In the genomic region with DNA sequence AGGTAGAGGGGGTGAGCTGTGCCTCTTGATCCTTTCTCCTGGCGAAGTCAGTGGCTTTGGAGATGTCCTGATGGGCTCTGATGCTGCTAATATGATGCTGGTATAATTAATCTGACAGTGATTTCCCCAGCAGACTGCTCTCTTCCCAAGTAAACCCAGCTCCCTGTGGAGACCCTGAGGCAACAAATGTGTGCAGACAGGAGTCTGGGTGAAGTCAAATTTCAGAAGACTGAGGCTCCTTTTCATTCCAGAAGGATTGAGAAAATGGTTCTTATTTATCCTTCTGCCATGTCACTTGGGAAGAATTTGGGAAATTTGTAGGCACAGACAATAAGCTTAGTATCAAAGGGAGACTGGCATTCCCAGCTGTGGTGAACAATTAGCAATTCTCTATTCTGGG, we compare ENCODE assay signal across 12 mouse cellular contexts.
"Had no signal": no experiment of that assay in that cellular context is flagged by ENCODE, and none has a peak within 500 bp of the region (broad histone marks: within the 10 kb centered on the region; RNA-seq: fewer than 3 reads in every experiment).

No protein-coding gene starts in this region.

- H3K27ac ChIP-seq: limb, embryonic 15.5 days; liver, embryonic 12.5 days; midbrain, embryonic 12.5 days; stomach, postnatal 0 days had no signal

- H3K27me3 ChIP-seq: limb, embryonic 15.5 days; liver, embryonic 12.5 days; midbrain, embryonic 12.5 days had no signal

- DNase-seq: kidney, adult 11 months; kidney, postnatal 10 days; lung, embryonic 14.5 days; lung, postnatal 10 days; lung, postnatal 4 days; right cerebral cortex, adult 18-20 months; right cerebral cortex, postnatal 25 days; thymus, postnatal 4 days had no signal

- ATAC-seq: liver, embryonic 12.5 days had no signal

- H3K4me2 ChIP-seq: limb, embryonic 15.5 days; liver, embryonic 12.5 days; lung, embryonic 14.5 days; midbrain, embryonic 12.5 days had no signal

- H3K4me1 ChIP-seq: limb, embryonic 15.5 days; liver, embryonic 12.5 days had no signal

- H3K9me3 ChIP-seq: limb, embryonic 15.5 days; midbrain, embryonic 12.5 days had no signal

- H3K36me3 ChIP-seq: limb, embryonic 15.5 days; liver, embryonic 12.5 days; midbrain, embryonic 12.5 days had no signal

- H3K4me3 ChIP-seq: limb, embryonic 15.5 days; liver, embryonic 12.5 days; midbrain, embryonic 12.5 days had no signal

- H3K9ac ChIP-seq: limb, embryonic 15.5 days; liver, embryonic 12.5 days; lung, embryonic 14.5 days; midbrain, embryonic 12.5 days had no signal
